Mouse (Mus musculus) monocyte, adult 5-6 weeks (primary cell): ENCODE measurements around the gene Spata13. TPM values are rescaled to one million over a fixed set of nuclear protein-coding genes. Genes with fewer than 3 reads are reported as not detected.

ENCODE experiments used
- ATAC-seq: fragments of 153-309, 156-312 bp; replicated peaks from 2 replicates; pipeline ENCODE4 v1.8.0; 2017; ENCODE audit warnings: mild to moderate bottlenecking; ENCODE audit not compliant: low TSS enrichment, insufficient number of reproducible peaks, severe bottlenecking, poor library complexity, low FRiP score
- total RNA-seq: library from RNA; stranded (forward); fragments of 200-1000, 200-491, 200-594 nt; gene quantifications from 3 replicates; pipeline ENCODE4 v1.2.3, GENCODE M21; 2017

The Spata13 gene
- total RNA-seq, 1 experiment from 2014 or later = 207 TPM

DNA sequence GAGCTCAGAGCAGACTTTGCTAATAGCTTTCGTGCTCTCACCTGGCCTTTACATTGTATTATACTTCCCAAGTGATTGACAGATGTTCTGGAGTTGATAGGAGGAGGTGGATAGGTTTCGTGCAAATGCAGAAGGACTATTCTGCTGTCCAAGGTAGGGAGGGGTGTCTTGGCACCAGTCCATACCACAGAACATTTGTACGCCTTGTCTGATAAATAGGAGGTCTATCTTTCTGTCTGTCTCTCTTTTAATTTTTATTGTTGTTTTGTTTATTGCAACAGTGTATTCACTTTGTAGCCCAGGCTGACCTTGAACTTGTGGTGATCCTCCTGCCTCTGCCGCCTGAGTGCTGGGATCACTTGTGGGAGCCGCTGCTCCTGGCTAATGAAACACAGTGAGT, 163.8 kb downstream of the Spata13 start:
- ATAC-seq = no peak

- ATAC-seq = 0 out of 2 replicates have a peak, but pooled peaks have one; percentile 27
Measured at GRCm38 (mm10) chr14:60798721-60799120, 164.9 kb downstream of the Spata13 start.

GRCm38 (mm10) chr14:60799762-60800728, 166.2 kb downstream of the Spata13 start:
- no peak for ATAC-seq

GRCm38 (mm10) chr14:60802026-60802425, 168.2 kb downstream of the Spata13 start:
- ATAC-seq = no peak

DNA sequence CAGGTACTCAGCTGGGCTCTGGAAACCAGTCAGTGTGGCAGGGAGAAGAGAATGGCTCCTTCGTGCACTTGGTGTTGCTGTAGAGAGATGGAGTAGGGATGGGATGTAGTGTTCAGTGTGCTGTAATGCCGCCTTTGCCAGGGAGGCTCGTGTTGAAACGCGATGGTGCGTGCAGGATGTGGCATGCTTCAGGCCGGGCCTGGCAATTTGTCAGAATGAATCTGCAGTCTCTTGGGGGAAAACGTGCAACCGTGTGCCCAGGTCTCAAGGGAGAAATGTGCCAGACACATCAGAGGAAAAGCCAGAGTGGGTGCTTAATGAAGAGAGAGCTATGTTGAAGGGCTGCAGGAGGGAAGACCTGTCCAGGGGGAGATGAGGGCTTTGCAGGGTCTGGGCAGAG, 171.2 kb downstream of the Spata13 start:
- ATAC-seq = no peak

GRCm38 (mm10) chr14:60805871-60806270, 172.1 kb downstream of the Spata13 start:
- ATAC-seq = no peak

DNA sequence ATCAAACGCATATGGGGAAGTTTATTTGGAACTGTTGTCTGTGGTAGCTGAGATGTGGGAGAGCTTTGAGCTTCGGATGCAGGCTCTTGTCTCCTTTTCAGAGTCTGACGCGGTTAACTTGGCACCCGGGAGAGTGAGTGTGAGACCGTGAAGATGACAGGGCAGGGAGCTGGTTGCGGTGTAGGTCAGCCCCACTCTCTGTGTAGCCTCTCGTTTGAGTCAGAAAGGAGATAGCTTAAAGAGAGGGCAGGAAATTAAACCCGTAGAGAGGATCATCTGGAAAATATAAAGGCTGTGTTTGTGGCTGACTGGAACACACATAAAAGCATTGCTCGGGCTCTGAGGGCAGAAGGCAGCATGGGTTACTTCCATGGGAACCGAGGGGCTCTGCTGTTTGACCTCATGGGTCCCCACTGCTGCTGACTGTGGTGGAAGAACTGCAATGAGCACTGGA, 173.1 kb downstream of the Spata13 start:
- no peak for ATAC-seq

DNA sequence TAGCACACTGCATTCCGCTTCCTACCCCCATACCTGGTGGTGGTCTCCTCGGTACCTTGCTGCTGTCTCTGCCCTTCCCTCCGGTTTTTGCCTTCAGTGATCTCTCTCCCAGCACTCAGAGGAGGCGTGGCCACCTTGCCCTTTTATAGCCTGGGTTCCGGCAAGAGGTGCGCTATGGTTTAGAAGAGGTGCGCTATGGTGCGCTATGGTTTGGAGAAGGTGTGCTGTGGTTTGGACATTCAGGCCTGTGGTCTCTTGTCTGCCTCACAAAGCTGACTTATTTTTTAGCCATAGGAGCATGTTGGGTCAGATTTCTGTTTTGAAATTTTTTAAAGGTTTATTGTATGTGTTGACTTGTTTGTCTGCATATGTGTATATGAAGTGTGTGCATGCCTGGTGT, 176.1 kb downstream of the Spata13 start:
- ATAC-seq = no peak

DNA sequence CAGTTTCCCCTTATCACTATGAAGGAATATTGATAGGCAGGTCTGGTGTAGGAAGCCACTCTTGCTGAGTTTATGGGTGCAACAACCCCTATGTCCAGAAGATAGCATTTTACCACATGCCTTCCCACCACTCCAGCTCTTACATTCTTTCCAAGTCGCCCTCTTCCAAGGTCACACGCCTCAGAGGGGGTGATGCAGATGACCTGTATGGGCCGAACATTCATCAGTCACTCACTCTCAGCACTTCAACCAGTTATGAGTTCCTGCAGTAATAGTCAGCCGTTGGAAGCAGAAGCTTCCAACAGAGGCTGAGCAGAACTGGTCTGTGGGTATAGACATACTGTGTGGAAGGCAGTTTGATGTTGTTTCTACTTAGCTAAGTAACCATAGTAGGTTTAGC, 177.7 kb downstream of the Spata13 start:
- no peak for ATAC-seq

Other genes starting within 250 kb of the Spata13 start
- gene C1qtnf9, start 134.1 kb downstream of the Spata13 start, total RNA-seq = 0.39 TPM in 1 of 3 replicates, not detected in the others
- gene Mipep, start 150.6 kb downstream of the Spata13 start, total RNA-seq = 4.9 to 11.3 TPM (median 5.7 TPM) in 3 replicates